Mouse (Mus musculus): ENCODE results near the gene Gm4756. TPM values are rescaled to one million over a fixed set of nuclear protein-coding genes. Genes with fewer than 3 reads are reported as not detected.

Gene Gm4756
- polyA plus RNA-seq, 1 experiment = not detected

GRCm38 (mm10) chr12:72583099-72583498, 66.4 kb downstream of the Gm4756 start:
- 95% methylated on average over 2 of the region's 2 CpGs for WGBS
- H3K36me3 ChIP-seq (ENCODE audit: control insufficient read depth, insufficient read depth, low read length) = no peaks in the 10 kb centered on the region
- TF ChIP-seq CTCF (IDR thresholded peaks at IDR 0.05; ENCODE audit: borderline replicate concordance, control insufficient read depth, extremely low read depth, insufficient read depth, low read length, poor library complexity) = no peak
- no peak for TF ChIP-seq POLR2A (IDR thresholded peaks at IDR 0.05; ENCODE audit: control insufficient read depth, extremely low read depth, insufficient read depth, low read length, poor library complexity)
- no peaks in the 10 kb centered on the region for H3K4me1 ChIP-seq (replicated peaks; ENCODE audit: control insufficient read depth, insufficient read depth, low read length)
- H3K27me3 ChIP-seq (ENCODE audit: control insufficient read depth, insufficient read depth, low read length) = no peaks in the 10 kb centered on the region
- DNase-seq = no peak
- H3K27ac ChIP-seq (ENCODE audit: control insufficient read depth, insufficient read depth, low read length) = no peak overlapping the region
- no peak overlapping the region for H3K4me3 ChIP-seq (ENCODE audit: control insufficient read depth, insufficient read depth, low read length)

- H3K27me3 ChIP-seq (ENCODE audit: control insufficient read depth, insufficient read depth, low read length) = no peaks in the 10 kb centered on the region
- H3K27ac ChIP-seq (ENCODE audit: control insufficient read depth, insufficient read depth, low read length) = no peak overlapping the region
Observed at GRCm38 (mm10) chr12:72582021-72582420, 67.4 kb downstream of the Gm4756 start.

GRCm38 (mm10) chr12:72564281-72564795, 85.1 kb downstream of the Gm4756 start:
- Histone ChIP-seq H3K4me3 (ENCODE audit: control insufficient read depth, insufficient read depth, low read length) (no peak overlapping the region), H3K27ac (ENCODE audit: control insufficient read depth, insufficient read depth, low read length) (no peak overlapping the region), H3K27me3 (ENCODE audit: control insufficient read depth, insufficient read depth, low read length) (no peaks in the 10 kb centered on the region), H3K36me3 (ENCODE audit: control insufficient read depth, insufficient read depth, low read length) (no peaks in the 10 kb centered on the region), H3K4me1 (replicated peaks; ENCODE audit: control insufficient read depth, insufficient read depth, low read length) (no peaks in the 10 kb centered on the region)
- WGBS = 91% methylated on average over 4 of the region's 4 CpGs
- DNase-seq = no peak
- TF ChIP-seq CTCF (IDR thresholded peaks at IDR 0.05; ENCODE audit: borderline replicate concordance, control insufficient read depth, extremely low read depth, insufficient read depth, low read length, poor library complexity) = no peak
- no peak for TF ChIP-seq POLR2A (IDR thresholded peaks at IDR 0.05; ENCODE audit: control insufficient read depth, extremely low read depth, insufficient read depth, low read length, poor library complexity)

More at GRCm38 (mm10) chr12:72582021-72582420, 67.4 kb downstream of the Gm4756 start:
- TF ChIP-seq POLR2A (IDR thresholded peaks at IDR 0.05; ENCODE audit: control insufficient read depth, extremely low read depth, insufficient read depth, low read length, poor library complexity) = no peak
- TF ChIP-seq CTCF (IDR thresholded peaks at IDR 0.05; ENCODE audit: borderline replicate concordance, control insufficient read depth, extremely low read depth, insufficient read depth, low read length, poor library complexity) = no peak
- WGBS = 97% methylated on average over 3 of the region's 3 CpGs
- Histone ChIP-seq H3K4me1 (replicated peaks; ENCODE audit: control insufficient read depth, insufficient read depth, low read length) (no peaks in the 10 kb centered on the region), H3K4me3 (ENCODE audit: control insufficient read depth, insufficient read depth, low read length) (no peak overlapping the region), H3K36me3 (ENCODE audit: control insufficient read depth, insufficient read depth, low read length) (no peaks in the 10 kb centered on the region)
- DNase-seq = no peak

- no peak for DNase-seq
- 94% methylated on average over 4 of the region's 4 CpGs for WGBS
- Histone ChIP-seq H3K4me3 (ENCODE audit: control insufficient read depth, insufficient read depth, low read length) (no peak overlapping the region), H3K27me3 (ENCODE audit: control insufficient read depth, insufficient read depth, low read length) (no peaks in the 10 kb centered on the region), H3K36me3 (ENCODE audit: control insufficient read depth, insufficient read depth, low read length) (no peaks in the 10 kb centered on the region), H3K4me1 (replicated peaks; ENCODE audit: control insufficient read depth, insufficient read depth, low read length) (no peaks in the 10 kb centered on the region), H3K27ac (ENCODE audit: control insufficient read depth, insufficient read depth, low read length) (no peak overlapping the region)
- TF ChIP-seq POLR2A (IDR thresholded peaks at IDR 0.05; ENCODE audit: control insufficient read depth, extremely low read depth, insufficient read depth, low read length, poor library complexity) (no peak), CTCF (IDR thresholded peaks at IDR 0.05; ENCODE audit: borderline replicate concordance, control insufficient read depth, extremely low read depth, insufficient read depth, low read length, poor library complexity) (no peak)
Observed at GRCm38 (mm10) chr12:72554347-72554746, 95.1 kb downstream of the Gm4756 start.

- H3K36me3 ChIP-seq (ENCODE audit: control insufficient read depth, insufficient read depth, low read length) = no peaks in the 10 kb centered on the region
- 96% methylated on average over 10 of the region's 10 CpGs for WGBS
- TF ChIP-seq CTCF (IDR thresholded peaks at IDR 0.05; ENCODE audit: borderline replicate concordance, control insufficient read depth, extremely low read depth, insufficient read depth, low read length, poor library complexity) = no peak
- no peaks in the 10 kb centered on the region for H3K27me3 ChIP-seq (ENCODE audit: control insufficient read depth, insufficient read depth, low read length)
- no peak overlapping the region for H3K4me3 ChIP-seq (ENCODE audit: control insufficient read depth, insufficient read depth, low read length)
- no peak for DNase-seq
- H3K4me1 ChIP-seq (replicated peaks; ENCODE audit: control insufficient read depth, insufficient read depth, low read length) = peaks cover 2% of the 10 kb centered on the region; the same call in 1 of the 2 replicates
- H3K27ac ChIP-seq (ENCODE audit: control insufficient read depth, insufficient read depth, low read length) = no peak overlapping the region
Observed at GRCm38 (mm10) chr12:72538571-72538970, 110.9 kb downstream of the Gm4756 start.

GRCm38 (mm10) chr12:72536021-72536597, 113.4 kb downstream of the Gm4756 start, which contains the start of gene Pcnx4:
TSS of gene Pcnx4 (plus strand) at chr12:72536383.
- H3K4me1 ChIP-seq (replicated peaks; ENCODE audit: control insufficient read depth, insufficient read depth, low read length) = peaks cover 2% of the 10 kb centered on the region; the same call in 1 of the 2 replicates
- H3K36me3 ChIP-seq (ENCODE audit: control insufficient read depth, insufficient read depth, low read length) = no peaks in the 10 kb centered on the region
- TF ChIP-seq POLR2A (IDR thresholded peaks at IDR 0.05; ENCODE audit: control insufficient read depth, extremely low read depth, insufficient read depth, low read length, poor library complexity) (peak; percentile 45; the same call in 1 of the 2 replicates), CTCF (IDR thresholded peaks at IDR 0.05; ENCODE audit: borderline replicate concordance, control insufficient read depth, extremely low read depth, insufficient read depth, low read length, poor library complexity) (peak; percentile 57; the same call in 1 of the 2 replicates)
- H3K27me3 ChIP-seq (ENCODE audit: control insufficient read depth, insufficient read depth, low read length) = no peaks in the 10 kb centered on the region
- under 1% methylated on average over 45 of the region's 45 CpGs for WGBS
- DNase-seq = peak; percentile 97
- H3K4me3 ChIP-seq (ENCODE audit: control insufficient read depth, insufficient read depth, low read length) = peak within 1 kb of the TSS; percentile 61
- H3K27ac ChIP-seq (ENCODE audit: control insufficient read depth, insufficient read depth, low read length) = no peak within 1 kb of the TSS
